Mouse (Mus musculus) midbrain, embryonic 11.5 days (tissue): ENCODE data around the gene Lrrc75b. TPM values are rescaled to one million over a fixed set of nuclear protein-coding genes. Genes with fewer than 3 reads are reported as not detected.

Experiments used
- ATAC-seq: fragments of 200-750 bp; cut with Nextera tagmentation; 2 replicates; pipeline ENCODE4 v1.8.0; 2017; ENCODE audit warnings: moderate TSS enrichment, moderate library complexity; ENCODE audit not compliant: low FRiP score
- DNase-seq: peaks from one replicate; pipeline ENCODE4 v3.0.0; 2015; ENCODE audit warnings: low spot score; ENCODE audit errors: missing footprints
- H3K27ac ChIP-seq: fragments of 300-500 bp; sonication (generic); 2 replicates; pipeline ENCODE4 v1.5.1; 2014; ENCODE audit warnings: low read depth, low read length
- H3K27me3 ChIP-seq: fragments of 300-500 bp; sonication (generic); 2 replicates; pipeline ENCODE4 v1.6.1; 2014; ENCODE audit warnings: mild to moderate bottlenecking, low read length, moderate library complexity, mixed read lengths; ENCODE audit not compliant: control insufficient read depth, insufficient read depth
- H3K36me3 ChIP-seq: fragments of 300-500 bp; sonication (generic); 2 replicates; pipeline ENCODE4 v1.6.1; 2014; ENCODE audit warnings: mild to moderate bottlenecking, low read length, moderate library complexity, mixed read lengths; ENCODE audit not compliant: control insufficient read depth, insufficient read depth
- H3K4me1 ChIP-seq: fragments of 300-500 bp; sonication (generic); 2 replicates; pipeline ENCODE4 v1.6.1; 2014; ENCODE audit warnings: low read length; ENCODE audit not compliant: control insufficient read depth, insufficient read depth
- H3K4me2 ChIP-seq: fragments of 300-500 bp; sonication (generic); 2 replicates; pipeline ENCODE4 v1.6.1; 2014; ENCODE audit warnings: mild to moderate bottlenecking, moderate library complexity
- H3K4me3 ChIP-seq: fragments of 300-500 bp; sonication (generic); 2 replicates; pipeline ENCODE4 v1.5.1; 2014; ENCODE audit warnings: low read depth, low read length
- H3K9ac ChIP-seq: fragments of 300-500 bp; sonication (generic); 2 replicates; pipeline ENCODE4 v1.6.1; 2014; ENCODE audit warnings: low read length
- H3K9me3 ChIP-seq: fragments of 300-500 bp; sonication (generic); 2 replicates; pipeline ENCODE4 v1.6.1; 2016; ENCODE audit warnings: low read length; ENCODE audit not compliant: control insufficient read depth
- WGBS: fragments of 180-500 bp; shearing (Covaris S2); extraction: QIAGEN DNeasy Blood & Tissue Kit; methylation state at CpG from one replicate; pipeline ENCODE4 v1.1.7; 2014; 5-methylcytosine and 5-hydroxymethylcytosine counted together
- polyA plus RNA-seq: library from polyadenylated mRNA; unstranded; fragments of >200 nt; fragmentation: Nextera tagmentation; extraction: Ambion mirVana; gene quantifications from 2 replicates; pipeline ENCODE4 v1.2.1, GENCODE M21; 2014

Lrrc75b gene
- polyA plus RNA-seq, result 3.3 and 4.1 TPM in 2 replicates

GRCm38 (mm10) chr10:75559676-75560548 is at the start of gene Lrrc75b:
Gene Lrrc75b, minus strand, starts transcription at chr10:75560330.
- under 1% methylated on average over 72 of the region's 75 CpGs for WGBS
- H3K27me3 ChIP-seq, result peaks cover 25% of the 10 kb centered on the region
- peak within 1 kb of the TSS; percentile 65 for H3K4me2 ChIP-seq
- ATAC-seq (peak; percentile 71), DNase-seq (peak; percentile 94)
- H3K4me1 ChIP-seq, result peaks cover 9% of the 10 kb centered on the region
- H3K4me3 ChIP-seq, result peak within 1 kb of the TSS; percentile 48
- no peaks in the 10 kb centered on the region for H3K36me3 ChIP-seq
- H3K27ac ChIP-seq, result peak within 1 kb of the TSS; percentile 54
- peak within 1 kb of the TSS; percentile 68 for H3K9ac ChIP-seq
- no peaks in the 10 kb centered on the region for H3K9me3 ChIP-seq

- WGBS, result 89% methylated on average over 11 of the region's 11 CpGs
- no peak overlapping the region for H3K4me3 ChIP-seq
- ATAC-seq (no peak), DNase-seq (no peak)
- H3K27me3 ChIP-seq, result no peaks in the 10 kb centered on the region
- no peaks in the 10 kb centered on the region for H3K9me3 ChIP-seq
- no peaks in the 10 kb centered on the region for H3K36me3 ChIP-seq
- H3K4me1 ChIP-seq, result no peaks in the 10 kb centered on the region
- H3K4me2 ChIP-seq, result no peak overlapping the region
- no peak overlapping the region for H3K27ac ChIP-seq
- H3K9ac ChIP-seq, result no peak overlapping the region
These were observed 48.8 kb upstream of the Lrrc75b start for GRCm38 (mm10) chr10:75608975-75609374.

GRCm38 (mm10) chr10:75607253-75607652 is 47.1 kb upstream of the Lrrc75b start:
- Histone ChIP-seq H3K9me3 (no peaks in the 10 kb centered on the region), H3K27me3 (no peaks in the 10 kb centered on the region), H3K4me1 (no peaks in the 10 kb centered on the region), H3K9ac (no peak overlapping the region), H3K4me3 (no peak overlapping the region), H3K27ac (no peak overlapping the region), H3K4me2 (no peak overlapping the region), H3K36me3 (no peaks in the 10 kb centered on the region)
- DNase-seq (no peak), ATAC-seq (no peak)
- WGBS, result 86% methylated on average over 4 of the region's 4 CpGs

- no peak overlapping the region for H3K4me2 ChIP-seq
- ATAC-seq (no peak), DNase-seq (no peak)
- no peaks in the 10 kb centered on the region for H3K27me3 ChIP-seq
- no peaks in the 10 kb centered on the region for H3K9me3 ChIP-seq
- no peaks in the 10 kb centered on the region for H3K36me3 ChIP-seq
- no peak overlapping the region for H3K4me3 ChIP-seq
- H3K9ac ChIP-seq, result no peak overlapping the region
- H3K4me1 ChIP-seq, result no peaks in the 10 kb centered on the region
- WGBS, result 46% methylated on average over 11 of the region's 11 CpGs
- H3K27ac ChIP-seq, result no peak overlapping the region
These were observed 45.2 kb upstream of the Lrrc75b start for GRCm38 (mm10) chr10:75605162-75605846.

GRCm38 (mm10) chr10:75600189-75600730 is 40.1 kb upstream of the Lrrc75b start:
- ATAC-seq (no peak), DNase-seq (peak; percentile 84)

GRCm38 (mm10) chr10:75595981-75596380 is 35.9 kb upstream of the Lrrc75b start:
- WGBS, result 93% methylated on average over 8 of the region's 8 CpGs

More at GRCm38 (mm10) chr10:75600189-75600730, 40.1 kb upstream of the Lrrc75b start:
- Histone ChIP-seq H3K27me3 (no peaks in the 10 kb centered on the region), H3K4me1 (no peaks in the 10 kb centered on the region), H3K4me3 (no peak overlapping the region), H3K27ac (no peak overlapping the region), H3K9ac (no peak overlapping the region), H3K4me2 (no peak overlapping the region), H3K36me3 (no peaks in the 10 kb centered on the region), H3K9me3 (no peaks in the 10 kb centered on the region; the same call in 1 of the 2 replicates)
- WGBS, result 86% methylated on average over 7 of the region's 7 CpGs

GRCm38 (mm10) chr10:75592585-75592984 is 32.5 kb upstream of the Lrrc75b start:
- H3K27me3 ChIP-seq, result no peaks in the 10 kb centered on the region
- H3K36me3 ChIP-seq, result no peaks in the 10 kb centered on the region
- H3K4me3 ChIP-seq, result no peak overlapping the region
- no peak for ATAC-seq
- H3K27ac ChIP-seq, result no peak overlapping the region
- no peaks in the 10 kb centered on the region for H3K4me1 ChIP-seq
- DNase-seq, result no peak
- H3K9ac ChIP-seq, result no peak overlapping the region
- 88% methylated on average over 7 of the region's 7 CpGs for WGBS
- H3K9me3 ChIP-seq, result no peaks in the 10 kb centered on the region; the same call in 1 of the 2 replicates
- no peak overlapping the region for H3K4me2 ChIP-seq

More at GRCm38 (mm10) chr10:75595981-75596380, 35.9 kb upstream of the Lrrc75b start:
- no peaks in the 10 kb centered on the region for H3K4me1 ChIP-seq
- no peak overlapping the region for H3K4me3 ChIP-seq
- no peaks in the 10 kb centered on the region; the same call in 1 of the 2 replicates for H3K9me3 ChIP-seq
- H3K36me3 ChIP-seq, result no peaks in the 10 kb centered on the region
- no peak for ATAC-seq
- H3K27ac ChIP-seq, result no peak overlapping the region
- H3K9ac ChIP-seq, result no peak overlapping the region
- no peak overlapping the region for H3K4me2 ChIP-seq
- DNase-seq, result no peak
- H3K27me3 ChIP-seq, result no peaks in the 10 kb centered on the region

- H3K4me2 ChIP-seq, result no peak overlapping the region
- H3K4me1 ChIP-seq, result 0 out of 2 replicates have a peak, but pooled peaks cover 1% of the 10 kb centered on the region
- no peaks in the 10 kb centered on the region for H3K9me3 ChIP-seq
- no peak overlapping the region for H3K9ac ChIP-seq
- 77% methylated on average over 12 of the region's 12 CpGs for WGBS
- H3K27me3 ChIP-seq, result no peaks in the 10 kb centered on the region
- no peak for DNase-seq
- no peak for ATAC-seq
- no peaks in the 10 kb centered on the region for H3K36me3 ChIP-seq
- H3K27ac ChIP-seq, result no peak overlapping the region
- no peak overlapping the region for H3K4me3 ChIP-seq
These were observed 31.2 kb upstream of the Lrrc75b start for GRCm38 (mm10) chr10:75591211-75591894.
